Mouse (Mus musculus) erythroblast, embryonic 14.5 days (primary cell): Measurements from ENCODE around the gene Fam184a.

Experiments used
- GATA1 ChIP-seq: IDR thresholded peaks from 2 replicates; pipeline ENCODE4 v1.6.1; 2012; ENCODE audit warnings: low read length, inconsistent platforms, mixed read lengths
- TAL1 ChIP-seq: IDR thresholded peaks from 3 replicates; pipeline ENCODE4 v1.6.1; 2012; ENCODE audit warnings: low read length, inconsistent platforms, mixed read lengths

DNA sequence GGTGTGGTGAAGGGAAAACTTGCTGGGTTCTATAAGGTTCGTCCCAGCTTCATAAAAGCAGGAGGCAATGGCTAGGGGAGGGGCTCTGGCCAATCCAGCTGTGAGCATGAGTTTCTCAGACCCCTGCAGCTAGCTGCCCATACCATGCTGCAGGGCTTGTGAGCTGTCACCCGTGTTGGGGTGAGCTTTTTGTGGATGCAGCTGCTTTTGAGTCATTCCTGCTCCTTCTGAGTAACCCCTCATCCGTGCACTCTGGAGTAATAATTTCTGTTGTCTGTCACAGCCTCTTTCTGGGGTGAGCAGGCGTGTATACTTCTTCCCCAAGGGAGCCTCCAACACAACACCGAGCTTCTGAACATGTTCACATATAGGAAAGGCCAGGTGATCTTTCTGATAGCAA lies 63.0 kb downstream of the Fam184a start:
- TF ChIP-seq TAL1 (no peak), GATA1 (no peak)
